Mouse (Mus musculus) liver, embryonic 11.5 days (tissue): ENCODE measurements around the gene Arsa. TPM values are rescaled to one million over a fixed set of nuclear protein-coding genes. Genes with fewer than 3 reads are reported as not detected.

ENCODE experiments used
- ATAC-seq: fragments of 200-750 bp; cut with Nextera tagmentation; replicated peaks from 2 replicates; pipeline ENCODE4 v1.8.0; 2017; ENCODE audit warnings: moderate number of reproducible peaks, mild to moderate bottlenecking, moderate TSS enrichment, moderate library complexity; ENCODE audit not compliant: low FRiP score
- DNase-seq: peaks from one replicate; pipeline ENCODE4 v3.0.0-alpha.2; 2017; ENCODE audit warnings: low spot score
- H3K27ac ChIP-seq: fragments of 300-500 bp; sonication (generic); 2 replicates; pipeline ENCODE4 v1.5.1; 2014; ENCODE audit warnings: mild to moderate bottlenecking, low read depth, low read length, control low read depth
- H3K27me3 ChIP-seq: fragments of 300-500 bp; sonication (generic); replicated peaks from 2 replicates; pipeline ENCODE4 v1.6.1; 2014; ENCODE audit warnings: low read length, mixed read lengths; ENCODE audit not compliant: control insufficient read depth, insufficient read depth
- H3K36me3 ChIP-seq: fragments of 300-500 bp; sonication (generic); 2 replicates; pipeline ENCODE4 v1.6.1; 2014; ENCODE audit warnings: mild to moderate bottlenecking, low read length, moderate library complexity, mixed read lengths; ENCODE audit not compliant: control insufficient read depth, insufficient read depth
- H3K4me1 ChIP-seq: fragments of 300-500 bp; sonication (generic); replicated peaks from 2 replicates; pipeline ENCODE4 v1.6.1; 2014; ENCODE audit warnings: low read length, mixed read lengths; ENCODE audit not compliant: control insufficient read depth, insufficient read depth
- H3K4me2 ChIP-seq: fragments of 300-500 bp; sonication (generic); 2 replicates; pipeline ENCODE4 v1.6.1; 2014; ENCODE audit warnings: mild to moderate bottlenecking, control low read depth, moderate library complexity
- H3K4me3 ChIP-seq: fragments of 300-500 bp; sonication (generic); 2 replicates; pipeline ENCODE4 v1.5.1; 2014; ENCODE audit warnings: low read depth, low read length, control low read depth
- H3K9ac ChIP-seq: fragments of 300-500 bp; sonication (generic); 2 replicates; pipeline ENCODE4 v1.6.1; 2014; ENCODE audit warnings: low read depth, low read length, control low read depth
- H3K9me3 ChIP-seq: fragments of 300-500 bp; sonication (generic); 2 replicates; pipeline ENCODE4 v1.6.1; 2016; ENCODE audit warnings: low read length, inconsistent platforms, mixed read lengths; ENCODE audit not compliant: control insufficient read depth
- WGBS: fragments of 180-500 bp; shearing (Covaris S2); extraction: QIAGEN DNeasy Blood & Tissue Kit; methylation state at CpG from one replicate; pipeline ENCODE4 v1.1.7; 2014; 5-methylcytosine and 5-hydroxymethylcytosine counted together
- polyA plus RNA-seq: library from polyadenylated mRNA; unstranded; fragments of >200 nt; fragmentation: Nextera tagmentation; extraction: Ambion mirVana; gene quantifications from 2 replicates; pipeline ENCODE4 v1.2.1, GENCODE M21; 2014

Arsa gene
- 8.6 and 9.0 TPM in 2 replicates for polyA plus RNA-seq

- Histone ChIP-seq H3K9me3 (no peaks in the 10 kb centered on the region), H3K27ac (peak within 1 kb of the TSS; percentile 35), H3K9ac (peak within 1 kb of the TSS; percentile 73), H3K4me3 (peak within 1 kb of the TSS; percentile 62), H3K36me3 (no peaks in the 10 kb centered on the region), H3K27me3 (no peaks in the 10 kb centered on the region), H3K4me1 (peaks cover 15% of the 10 kb centered on the region), H3K4me2 (peak within 1 kb of the TSS; percentile 77)
- no peak for DNase-seq
- ATAC-seq = no peak
- 22% methylated on average over 9 of the region's 9 CpGs for whole genome bisulfite sequencing
Measured at GRCm38 (mm10) chr15:89477091-89477491, at the start of gene Arsa. Gene Arsa, minus strand, starts transcription at chr15:89477425.

GRCm38 (mm10) chr15:89526776-89527325 lies 49.6 kb upstream of the Arsa start:
- 89% methylated on average over 19 of the region's 19 CpGs for WGBS
- H3K36me3 ChIP-seq = no peaks in the 10 kb centered on the region; the same call in 1 of the 2 replicates
- H3K27me3 ChIP-seq = peaks cover 16% of the 10 kb centered on the region
- no peak overlapping the region for H3K4me2 ChIP-seq
- H3K9me3 ChIP-seq = no peaks in the 10 kb centered on the region
- no peak overlapping the region for H3K4me3 ChIP-seq
- no peak for DNase-seq
- no peak overlapping the region for H3K27ac ChIP-seq
- no peaks in the 10 kb centered on the region for H3K4me1 ChIP-seq
- no peak for ATAC-seq
- H3K9ac ChIP-seq = no peak overlapping the region

- Histone ChIP-seq H3K4me2 (no peak overlapping the region), H3K36me3 (no peaks in the 10 kb centered on the region; the same call in none of the 2 replicates), H3K9me3 (no peaks in the 10 kb centered on the region), H3K27me3 (peaks cover 16% of the 10 kb centered on the region), H3K4me3 (no peak overlapping the region), H3K9ac (no peak overlapping the region), H3K4me1 (no peaks in the 10 kb centered on the region), H3K27ac (no peak overlapping the region)
- DNase-seq (no peak), ATAC-seq (no peak)
- WGBS = 73% methylated on average over 7 of the region's 7 CpGs
Measured at GRCm38 (mm10) chr15:89525896-89526295, 48.7 kb upstream of the Arsa start.

GRCm38 (mm10) chr15:89525464-89525863 lies 48.2 kb upstream of the Arsa start:
- DNase-seq = no peak
- no peak overlapping the region for H3K4me3 ChIP-seq
- H3K4me1 ChIP-seq = no peaks in the 10 kb centered on the region
- no peaks in the 10 kb centered on the region; the same call in none of the 2 replicates for H3K36me3 ChIP-seq
- 89% methylated on average over 8 of the region's 8 CpGs for WGBS
- no peak overlapping the region for H3K4me2 ChIP-seq
- no peak overlapping the region for H3K9ac ChIP-seq
- H3K27ac ChIP-seq = no peak overlapping the region
- no peak for ATAC-seq
- H3K9me3 ChIP-seq = no peaks in the 10 kb centered on the region
- peaks cover 16% of the 10 kb centered on the region for H3K27me3 ChIP-seq

- Histone ChIP-seq H3K27ac (no peak overlapping the region), H3K9me3 (no peaks in the 10 kb centered on the region), H3K9ac (no peak overlapping the region), H3K36me3 (no peaks in the 10 kb centered on the region; the same call in none of the 2 replicates), H3K4me1 (no peaks in the 10 kb centered on the region), H3K4me2 (no peak overlapping the region), H3K27me3 (peaks cover 16% of the 10 kb centered on the region), H3K4me3 (no peak overlapping the region)
- ATAC-seq = no peak
- WGBS = 74% methylated on average over 8 of the region's 8 CpGs
- no peak for DNase-seq
Measured at GRCm38 (mm10) chr15:89524611-89525415, 47.6 kb upstream of the Arsa start.

- WGBS = 59% methylated on average over 43 of the region's 52 CpGs
- H3K4me3 ChIP-seq = peak overlapping the region; percentile 50
- ATAC-seq (no peak), DNase-seq (no peak)
- H3K4me2 ChIP-seq = peak overlapping the region; percentile 71
- no peak overlapping the region for H3K27ac ChIP-seq
- no peaks in the 10 kb centered on the region for H3K4me1 ChIP-seq
- H3K36me3 ChIP-seq = no peaks in the 10 kb centered on the region; the same call in none of the 2 replicates
- H3K9ac ChIP-seq = no peak overlapping the region
- no peaks in the 10 kb centered on the region for H3K9me3 ChIP-seq
- peaks cover 16% of the 10 kb centered on the region for H3K27me3 ChIP-seq
Measured at GRCm38 (mm10) chr15:89524001-89524571, 46.9 kb upstream of the Arsa start.

- ATAC-seq = no peak
Measured at GRCm38 (mm10) chr15:89523283-89523832, 46.1 kb upstream of the Arsa start.

GRCm38 (mm10) chr15:89522566-89523282 lies 45.5 kb upstream of the Arsa start:
- no peak overlapping the region; the same call in 1 of the 2 replicates for H3K4me2 ChIP-seq
- peaks cover 16% of the 10 kb centered on the region for H3K27me3 ChIP-seq
- no peaks in the 10 kb centered on the region for H3K4me1 ChIP-seq
- H3K9me3 ChIP-seq = no peaks in the 10 kb centered on the region
- no peak overlapping the region for H3K9ac ChIP-seq
- H3K36me3 ChIP-seq = no peaks in the 10 kb centered on the region; the same call in none of the 2 replicates
- H3K27ac ChIP-seq = no peak overlapping the region
- no peak for ATAC-seq
- no peak overlapping the region for H3K4me3 ChIP-seq
- no peak for DNase-seq
- WGBS = 89% methylated on average over 10 of the region's 10 CpGs

More at GRCm38 (mm10) chr15:89523283-89523832, 46.1 kb upstream of the Arsa start:
- Histone ChIP-seq H3K4me3 (peak overlapping the region; percentile 50), H3K27ac (no peak overlapping the region), H3K9me3 (no peaks in the 10 kb centered on the region), H3K27me3 (peaks cover 16% of the 10 kb centered on the region), H3K36me3 (no peaks in the 10 kb centered on the region; the same call in none of the 2 replicates), H3K9ac (no peak overlapping the region), H3K4me1 (no peaks in the 10 kb centered on the region), H3K4me2 (peak overlapping the region; percentile 71)
- 43% methylated on average over 41 of the region's 47 CpGs for WGBS
- DNase-seq = no peak
